Mouse (Mus musculus) MEL (cell line): ENCODE measurements around the gene Slc24a4.

ENCODE experiments used
- CTCF ChIP-seq, 3 experiments: IDR thresholded peaks in 2 of 3; conservative IDR thresholded peaks in 1 of 3; 2 replicates each; pipeline ENCODE4 v1.5.1; 2011 to 2012; ENCODE audit warnings: low read length in 3 of 3, low read depth in 2 of 3, mild to moderate bottlenecking in 2 of 3, improper control_type of control experiment in 1 of 3, inconsistent platforms in 1 of 3, mixed read lengths in 1 of 3, moderate library complexity in 1 of 3; ENCODE audit not compliant: control insufficient read depth in 1 of 3, insufficient read depth in 1 of 3, poor library complexity in 1 of 3, severe bottlenecking in 1 of 3
- ELF1 ChIP-seq: IDR thresholded peaks from 2 replicates; pipeline ENCODE4 v1.6.1; 2014; ENCODE audit warnings: low read depth, mild to moderate bottlenecking, inconsistent platforms, low read length, improper control_type of control experiment, moderate library complexity
- EP300 ChIP-seq, 2 experiments: IDR thresholded peaks; 2 replicates each; pipeline ENCODE4 v1.6.1; 2011; ENCODE audit warnings: improper control_type of control experiment in 2 of 2, low read length in 2 of 2, low read depth in 1 of 2, mild to moderate bottlenecking in 1 of 2
- ETS1 ChIP-seq: IDR thresholded peaks from 2 replicates; pipeline ENCODE4 v1.6.1; 2012; ENCODE audit warnings: low read depth, mild to moderate bottlenecking, inconsistent platforms, low read length, improper control_type of control experiment, moderate library complexity
- GATA1 ChIP-seq: IDR thresholded peaks from 2 replicates; pipeline ENCODE4 v1.6.1; 2011; ENCODE audit warnings: low read depth, low read length, improper control_type of control experiment
- MAX ChIP-seq: IDR thresholded peaks from 2 replicates; pipeline ENCODE4 v1.6.1; 2011; ENCODE audit warnings: low read length, improper control_type of control experiment
- MAZ ChIP-seq: IDR thresholded peaks from 2 replicates; pipeline ENCODE4 v1.6.1; 2012; ENCODE audit warnings: low read depth, mild to moderate bottlenecking, inconsistent platforms, low read length, improper control_type of control experiment
- MEF2A ChIP-seq: IDR thresholded peaks from 2 replicates; pipeline ENCODE4 v1.6.1; 2014; ENCODE audit warnings: low read depth, mild to moderate bottlenecking, inconsistent platforms, low read length, improper control_type of control experiment; ENCODE audit not compliant: poor library complexity, insufficient replicate concordance, severe bottlenecking; ENCODE audit errors: extremely low read depth
- MXI1 ChIP-seq: IDR thresholded peaks from 2 replicates; pipeline ENCODE4 v1.6.1; 2011; ENCODE audit warnings: mild to moderate bottlenecking, low read depth, low read length, improper control_type of control experiment
- MYB ChIP-seq: IDR thresholded peaks from 2 replicates; pipeline ENCODE4 v1.6.1; 2011; ENCODE audit warnings: mild to moderate bottlenecking, low read depth, low read length, improper control_type of control experiment
- NELFE ChIP-seq: IDR thresholded peaks from 2 replicates; pipeline ENCODE4 v1.6.1; 2011; ENCODE audit warnings: low read depth, low read length, improper control_type of control experiment
- POLR2A ChIP-seq, 2 experiments: IDR thresholded peaks; 2 replicates each; pipeline ENCODE4 v1.6.1; 2011 to 2012; ENCODE audit warnings: low read length in 2 of 2, mild to moderate bottlenecking in 2 of 2, control low read depth in 1 of 2, improper control_type of control experiment in 1 of 2, low read depth in 1 of 2, moderate library complexity in 1 of 2; ENCODE audit not compliant: control insufficient read depth in 1 of 2, insufficient read depth in 1 of 2, poor library complexity in 1 of 2
- RAD21 ChIP-seq: IDR thresholded peaks from 2 replicates; pipeline ENCODE4 v1.6.1; 2011; ENCODE audit warnings: mild to moderate bottlenecking, low read depth, low read length, improper control_type of control experiment
- USF1 ChIP-seq: IDR thresholded peaks from 2 replicates; pipeline ENCODE4 v1.6.1; 2014; ENCODE audit warnings: low read depth, mild to moderate bottlenecking, inconsistent platforms, low read length, improper control_type of control experiment, moderate library complexity

DNA sequence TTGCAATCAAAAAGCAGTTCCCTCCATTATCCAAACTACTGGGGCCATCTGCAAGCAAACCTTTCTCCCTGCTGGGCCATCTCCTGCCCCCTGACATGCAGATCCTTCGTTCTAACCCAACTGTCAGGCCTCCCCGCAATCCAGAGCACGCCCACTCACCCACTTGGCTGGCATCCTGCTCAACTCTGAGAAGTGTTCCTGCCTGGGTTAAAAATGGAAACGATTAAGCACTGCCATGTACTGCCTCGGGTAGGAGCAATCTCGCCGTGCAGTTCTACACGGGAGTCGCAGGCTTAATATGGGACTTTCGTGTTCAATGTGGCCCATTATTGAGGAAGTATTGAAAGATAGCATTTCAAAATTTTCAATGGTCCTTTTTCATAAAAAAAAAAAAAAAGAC, 11.2 kb downstream of the Slc24a4 start:
- TF ChIP-seq NELFE (no peak), CTCF (IDR thresholded peaks at IDR 0.05 in 2 of 3, conservative IDR thresholded peaks at IDR 0.05 in 1 of 3; ENCODE audit: control insufficient read depth in 1 of 3, insufficient read depth in 1 of 3, low read depth in 2 of 3, low read length in 3 of 3, poor library complexity in 1 of 3, severe bottlenecking in 1 of 3) (no peak), ELF1 (no peak), POLR2A (IDR thresholded peaks at IDR 0.05; ENCODE audit: control insufficient read depth in 1 of 2, insufficient read depth in 1 of 2, low read depth in 1 of 2, low read length in 2 of 2, poor library complexity in 1 of 2) (no peak), MAX (no peak), GATA1 (no peak), EP300 (IDR thresholded peaks at IDR 0.05; ENCODE audit: low read depth in 1 of 2, low read length in 2 of 2) (no peak), MEF2A (no peak), RAD21 (no peak), USF1 (no peak), MAZ (no peak), MXI1 (no peak), MYB (no peak), ETS1 (no peak)
